12 mouse cellular contexts compared by ENCODE assay signal in genomic region chr2:20563036-20563435, GRCm38 (mm10).
DNase-seq lines count a peak whose midpoint lies in the region; ATAC-seq and TF ChIP-seq lines count a peak whose summit lies in the region.
"Had no signal": no experiment of that assay in that cellular context is flagged by ENCODE, and none has a peak within 500 bp of the region (broad histone marks: within the 10 kb centered on the region; RNA-seq: fewer than 3 reads in every experiment).

No protein-coding gene starts in this region.

- ATAC-seq in forebrain, embryonic 13.5 days = no peak
- no peak for ATAC-seq in forebrain, postnatal 0 days
- ATAC-seq in kidney, postnatal 0 days (replicated peaks; ENCODE audit: low FRiP score, low read depth) = peak; percentile 63; the same call in 1 of the 2 replicates
- ATAC-seq: intestine, postnatal 0 days had no signal

- no peak overlapping the region for H3K4me2 ChIP-seq in forebrain, embryonic 13.5 days
- no peak overlapping the region for H3K4me2 ChIP-seq in forebrain, postnatal 0 days (ENCODE audit: low read depth)
- H3K4me2 ChIP-seq in kidney, postnatal 0 days (ENCODE audit: low read length) = no peak overlapping the region

- no peak for TF ChIP-seq CTCF in forebrain, postnatal 0 days (IDR thresholded peaks at IDR 0.05; ENCODE audit: low read depth)
- no peak for TF ChIP-seq CTCF in kidney, postnatal 0 days (IDR thresholded peaks at IDR 0.05; ENCODE audit: low read depth)

- no peak overlapping the region for H3K4me3 ChIP-seq in forebrain, embryonic 13.5 days
- no peak overlapping the region for H3K4me3 ChIP-seq in forebrain, postnatal 0 days (ENCODE audit: low read depth, low read length)
- no peak overlapping the region for H3K4me3 ChIP-seq in kidney, postnatal 0 days (replicated peaks; ENCODE audit: low read depth, low read length)
- H3K4me3 ChIP-seq: heart, adult 2 months had no signal

- H3K27me3 ChIP-seq in forebrain, embryonic 13.5 days = no peaks in the 10 kb centered on the region
- H3K27me3 ChIP-seq in forebrain, postnatal 0 days (ENCODE audit: insufficient read depth, low read length) = no peaks in the 10 kb centered on the region
- no peaks in the 10 kb centered on the region for H3K27me3 ChIP-seq in kidney, postnatal 0 days (ENCODE audit: insufficient read depth, low read length)

- H3K4me1 ChIP-seq in forebrain, embryonic 13.5 days = 0 out of 2 replicates have a peak, but pooled peaks cover 1% of the 10 kb centered on the region
- H3K4me1 ChIP-seq in forebrain, postnatal 0 days (ENCODE audit: insufficient read depth) = no peaks in the 10 kb centered on the region
- peaks cover 26% of the 10 kb centered on the region for H3K4me1 ChIP-seq in kidney, postnatal 0 days (replicated peaks; ENCODE audit: insufficient read depth, low read length)

- H3K9ac ChIP-seq in forebrain, embryonic 13.5 days = no peak overlapping the region
- no peak overlapping the region for H3K9ac ChIP-seq in forebrain, postnatal 0 days
- no peak overlapping the region for H3K9ac ChIP-seq in kidney, postnatal 0 days (ENCODE audit: low read depth, low read length)

- 0 out of 2 replicates have a peak overlapping the region, but pooled peaks have one; percentile 19 for H3K27ac ChIP-seq in forebrain, embryonic 13.5 days
- H3K27ac ChIP-seq in forebrain, postnatal 0 days (ENCODE audit: low read depth, low read length) = no peak overlapping the region
- H3K27ac ChIP-seq in kidney, postnatal 0 days = peak overlapping the region; percentile 31; the same call in 1 of the 2 replicates
- H3K27ac ChIP-seq: heart, adult 2 months had no signal

- H3K9me3 ChIP-seq in forebrain, embryonic 13.5 days (replicated peaks) = no peaks in the 10 kb centered on the region
- H3K9me3 ChIP-seq in forebrain, postnatal 0 days (ENCODE audit: low read length) = no peaks in the 10 kb centered on the region
- H3K9me3 ChIP-seq in kidney, postnatal 0 days (replicated peaks; ENCODE audit: low read length) = no peaks in the 10 kb centered on the region
- H3K9me3 ChIP-seq: G1E had no signal

- WGBS in forebrain, embryonic 13.5 days = 41% methylated on average over 6 of the region's 6 CpGs
- 50% methylated on average over 6 of the region's 6 CpGs for WGBS in forebrain, postnatal 0 days
- WGBS in kidney, postnatal 0 days = 27% methylated on average over 6 of the region's 6 CpGs

- DNase-seq in forebrain, postnatal 0 days = no peak
- DNase-seq in kidney, postnatal 0 days (ENCODE audit: low spot score) = peak; percentile 60
- DNase-seq in kidney, postnatal 36 days = no peak
- DNase-seq in embryo, embryonic 10 days (ENCODE audit: low spot score) = peak; percentile 82
- DNase-seq in mesoderm, embryonic 11.5 days (ENCODE audit: low read depth, low spot score) = peak; percentile 72
- no peak for DNase-seq in urinary bladder, postnatal 10 days (ENCODE audit: low spot score)
- no peak for DNase-seq in spleen, adult 12 weeks (ENCODE audit: low spot score)
- DNase-seq: cerebellum, postnatal 10 days; heart, adult 2 months had no signal

- H3K36me3 ChIP-seq in forebrain, embryonic 13.5 days (ENCODE audit: poor library complexity, severe bottlenecking) = no peaks in the 10 kb centered on the region
- no peaks in the 10 kb centered on the region for H3K36me3 ChIP-seq in forebrain, postnatal 0 days (ENCODE audit: insufficient read depth)
- H3K36me3 ChIP-seq in kidney, postnatal 0 days (ENCODE audit: insufficient read depth, low read length) = no peaks in the 10 kb centered on the region
- H3K36me3 ChIP-seq: G1E had no signal

Comparison
In these comparisons a context has a peak if more than half of its experiments do, and no peak if none do; other contexts are left out.
1. DNase-seq: peak in kidney, postnatal 0 days (single experiment), embryo, embryonic 10 days (single experiment) and mesoderm, embryonic 11.5 days (single experiment); none in forebrain, postnatal 0 days (single experiment), kidney, postnatal 36 days (0 of 2), urinary bladder, postnatal 10 days (single experiment) and spleen, adult 12 weeks (single experiment).